Mouse (Mus musculus) myocyte (in vitro differentiated cells): ENCODE measurements around the gene Btbd35f13.
"Not testable (repeated sequence)": the region's sequence is repeated elsewhere in the genome, so short reads cannot be mapped to it uniquely, and the experiment has no call there.

Experiments
- CEBPB ChIP-seq: IDR thresholded peaks from 2 replicates; pipeline ENCODE4 v1.6.1; 2011; ENCODE audit warnings: mild to moderate bottlenecking, moderate library complexity; ENCODE audit not compliant: poor library complexity, insufficient read depth, severe bottlenecking
- E2F4 ChIP-seq: IDR thresholded peaks from one replicate; pipeline ENCODE4 v1.6.1; 2011; ENCODE audit warnings: mild to moderate bottlenecking, control low read depth, moderate library complexity; ENCODE audit not compliant: insufficient read depth
- MAX ChIP-seq: IDR thresholded peaks from one replicate; pipeline ENCODE4 v1.6.1; 2011; ENCODE audit warnings: low read depth, mild to moderate bottlenecking, control low read depth
- MYOD1 ChIP-seq, 3 experiments: IDR thresholded peaks; one replicate each; pipeline ENCODE4 v1.6.1; 2011; ENCODE audit warnings: control low read depth in 2 of 3, low read depth in 2 of 3, mild to moderate bottlenecking in 2 of 3, moderate library complexity in 1 of 3; ENCODE audit not compliant: insufficient read length in 2 of 3, control insufficient read depth in 1 of 3
- MYOG ChIP-seq, 3 experiments: IDR thresholded peaks; one replicate each; pipeline ENCODE4 v1.6.1; 2011; ENCODE audit warnings: control low read depth in 2 of 3, low read depth in 2 of 3, mild to moderate bottlenecking in 2 of 3; ENCODE audit not compliant: insufficient read length in 2 of 3, control insufficient read depth in 1 of 3, insufficient read depth in 1 of 3
- POLR2A ChIP-seq: IDR thresholded peaks from one replicate; pipeline ENCODE4 v1.6.1; 2011; ENCODE audit warnings: low read depth, mild to moderate bottlenecking, control low read depth, moderate library complexity; ENCODE audit not compliant: insufficient read length
- POLR2AphosphoS2 ChIP-seq: IDR thresholded peaks from one replicate; pipeline ENCODE4 v1.6.1; 2011; ENCODE audit warnings: low read depth, control low read depth; ENCODE audit not compliant: insufficient read length
- REST ChIP-seq: IDR thresholded peaks from one replicate; pipeline ENCODE4 v1.6.1; 2011; ENCODE audit warnings: mild to moderate bottlenecking, control low read depth, moderate library complexity; ENCODE audit not compliant: insufficient read depth, insufficient read length
- SRF ChIP-seq: IDR thresholded peaks from one replicate; pipeline ENCODE4 v1.6.1; 2011; ENCODE audit warnings: low read depth; ENCODE audit not compliant: control insufficient read depth, insufficient read length
- TCF12 ChIP-seq: IDR thresholded peaks from one replicate; pipeline ENCODE4 v1.6.1; 2011; ENCODE audit warnings: mild to moderate bottlenecking, control low read depth; ENCODE audit not compliant: poor library complexity, insufficient read depth, severe bottlenecking
- USF1 ChIP-seq: IDR thresholded peaks from one replicate; pipeline ENCODE4 v1.6.1; 2011; ENCODE audit warnings: low read depth, mild to moderate bottlenecking, control low read depth, moderate library complexity

GRCm38 (mm10) chrX:33656872-33657271, at the start of gene Btbd35f13:
- not testable (repeated sequence) for TF ChIP-seq SRF; POLR2A; POLR2AphosphoS2; MYOD1 (IDR thresholded peaks at IDR 0.05; ENCODE audit: control insufficient read depth in 1 of 3, insufficient read length in 2 of 3, low read depth in 2 of 3); CEBPB; MAX; E2F4; USF1; MYOG (IDR thresholded peaks at IDR 0.05; ENCODE audit: control insufficient read depth in 1 of 3, insufficient read depth in 1 of 3, insufficient read length in 2 of 3, low read depth in 2 of 3); TCF12; REST
